Mouse (Mus musculus): ENCODE measurements around the gene Scn8a. TPM values are rescaled to one million over a fixed set of nuclear protein-coding genes. Genes with fewer than 3 reads are reported as not detected.

Scn8a gene
- polyA plus RNA-seq, 2 experiments, result 4.7 to 8.4 TPM

DNA sequence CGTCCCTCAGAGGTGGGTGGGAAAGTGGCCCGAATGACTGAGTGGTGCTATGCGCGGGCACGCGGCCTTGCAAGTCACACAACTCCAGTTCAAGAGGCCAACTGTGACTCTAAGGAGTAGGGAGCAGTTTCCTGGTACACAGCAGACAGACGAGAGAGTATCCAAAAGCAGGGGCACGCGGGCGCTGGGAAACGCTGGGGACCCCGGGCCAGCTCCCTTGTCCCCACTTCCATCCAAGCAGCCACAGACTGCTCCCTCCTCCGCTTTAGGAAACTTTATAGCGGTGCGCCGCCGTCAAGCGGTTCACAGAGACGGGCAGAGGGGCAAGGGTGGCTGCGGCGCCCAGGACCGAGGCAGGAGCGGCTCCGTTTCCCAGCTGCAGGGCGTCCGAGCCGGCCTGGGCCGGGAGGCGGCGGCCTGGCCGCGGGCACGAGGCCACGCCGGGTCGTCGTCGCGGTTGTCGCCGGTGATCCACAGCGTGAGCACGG is 176.4 kb downstream of the Scn8a start:
- Histone ChIP-seq H3K4me1 (ENCODE audit: control insufficient read depth, insufficient read depth, low read length) (peaks cover 7% of the 10 kb centered on the region), H3K27ac (replicated peaks; ENCODE audit: low read depth, low read length) (no peak overlapping the region), H3K9me3 (ENCODE audit: control insufficient read depth, low read length) (no peaks in the 10 kb centered on the region), H3K9ac (ENCODE audit: low read depth, low read length, severe bottlenecking) (peak overlapping the region; percentile 65), H3K27me3 (ENCODE audit: control insufficient read depth, insufficient read depth, low read length) (peaks cover 64% of the 10 kb centered on the region), H3K4me2 (replicated peaks; ENCODE audit: low read depth, low read length, severe bottlenecking) (peak overlapping the region; percentile 100), H3K4me3 (replicated peaks; ENCODE audit: low read length) (peak overlapping the region; percentile 54), H3K36me3 (ENCODE audit: control insufficient read depth, insufficient read depth, low read length) (0 out of 2 replicates have a peak, but pooled peaks cover 3% of the 10 kb centered on the region)
- no peak for TF ChIP-seq POLR2A (IDR thresholded peaks at IDR 0.05; ENCODE audit: borderline replicate concordance, extremely low read depth, insufficient read depth, insufficient read length)
- DNase-seq (ENCODE audit: low spot score) (no peak), ATAC-seq (ENCODE audit: low FRiP score, low read depth) (no peak)
- under 1% methylated on average over 43 of the region's 43 CpGs for WGBS

DNA sequence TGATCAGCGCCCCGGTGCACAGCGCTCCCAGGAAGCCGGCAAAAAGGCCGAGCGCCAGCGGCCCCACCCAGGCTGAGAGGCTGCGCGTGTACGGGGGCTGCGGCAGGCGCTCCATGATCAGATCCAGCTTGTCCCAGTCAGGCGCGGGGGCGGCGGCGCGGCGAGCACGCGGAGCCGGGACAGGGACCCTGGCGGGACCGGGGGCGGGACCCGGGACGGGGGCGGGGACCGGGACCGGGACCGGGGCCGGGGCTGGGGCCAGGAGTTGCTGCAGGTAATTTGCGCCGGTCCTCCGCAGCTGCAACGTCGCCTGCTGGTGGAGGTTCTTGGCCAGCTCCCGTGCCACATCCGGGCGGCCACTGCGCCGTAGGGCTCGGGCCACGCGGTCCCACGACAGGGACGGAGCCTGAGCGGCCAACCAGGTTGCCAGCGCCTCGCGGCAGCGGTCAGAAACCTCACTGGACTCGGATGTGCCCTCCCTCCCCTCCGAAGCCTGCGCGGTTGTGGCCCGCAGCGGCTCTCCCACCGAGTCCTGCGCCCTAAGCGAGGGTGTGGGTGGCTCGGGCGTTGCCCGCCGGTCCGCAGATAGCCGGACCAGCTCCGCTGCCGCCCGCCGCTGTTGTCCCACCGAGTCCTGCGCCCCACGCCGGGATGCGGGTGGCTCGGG is 177.0 kb downstream of the Scn8a start:
- H3K4me1 ChIP-seq (ENCODE audit: control insufficient read depth, insufficient read depth, low read length), result peaks cover 7% of the 10 kb centered on the region
- peaks cover 58% of the 10 kb centered on the region for H3K27me3 ChIP-seq (ENCODE audit: control insufficient read depth, insufficient read depth, low read length)
- under 1% methylated on average over 45 of the region's 77 CpGs for WGBS
- H3K27ac ChIP-seq (replicated peaks; ENCODE audit: low read depth, low read length), result no peak overlapping the region
- DNase-seq (ENCODE audit: low spot score) (no peak), ATAC-seq (ENCODE audit: low FRiP score, low read depth) (peak; percentile 24)
- H3K4me3 ChIP-seq (replicated peaks; ENCODE audit: low read length), result peak overlapping the region; percentile 54
- H3K4me2 ChIP-seq (replicated peaks; ENCODE audit: low read depth, low read length, severe bottlenecking), result peak overlapping the region; percentile 100
- H3K9me3 ChIP-seq (ENCODE audit: control insufficient read depth, low read length), result no peaks in the 10 kb centered on the region
- peak overlapping the region; percentile 65 for H3K9ac ChIP-seq (ENCODE audit: low read depth, low read length, severe bottlenecking)
- no peak for TF ChIP-seq POLR2A (IDR thresholded peaks at IDR 0.05; ENCODE audit: borderline replicate concordance, extremely low read depth, insufficient read depth, insufficient read length)
- 0 out of 2 replicates have a peak, but pooled peaks cover 3% of the 10 kb centered on the region for H3K36me3 ChIP-seq (ENCODE audit: control insufficient read depth, insufficient read depth, low read length)

DNA sequence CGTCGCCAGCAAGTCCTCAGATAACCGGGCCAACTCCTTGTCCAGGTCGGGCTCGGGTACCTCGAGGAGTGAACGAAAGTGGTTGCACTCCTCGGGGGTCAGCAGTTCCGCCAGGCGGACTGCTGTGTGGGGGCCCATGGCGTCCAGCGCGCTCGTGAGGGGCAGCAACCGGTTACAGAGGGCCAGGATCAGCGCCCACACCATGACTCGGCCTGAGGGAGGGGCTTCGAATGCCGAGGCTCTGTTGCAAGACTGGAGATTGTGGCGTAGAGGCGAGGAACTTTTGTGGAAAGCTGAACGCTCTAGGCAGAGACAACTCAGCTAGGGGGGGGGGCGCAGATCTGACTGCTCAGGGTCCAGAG is 177.5 kb downstream of the Scn8a start, which contains the start of gene Gm47841:
TSS of gene Gm47841 (minus strand) at position 204 of the 362 bp plus-strand sequence.
- Histone ChIP-seq H3K4me3 (replicated peaks; ENCODE audit: low read length) (peak within 1 kb of the TSS; percentile 54), H3K27ac (replicated peaks; ENCODE audit: low read depth, low read length) (no peak within 1 kb of the TSS), H3K4me2 (replicated peaks; ENCODE audit: low read depth, low read length, severe bottlenecking) (peak within 1 kb of the TSS; percentile 100), H3K4me1 (ENCODE audit: control insufficient read depth, insufficient read depth, low read length) (peaks cover 7% of the 10 kb centered on the region), H3K27me3 (ENCODE audit: control insufficient read depth, insufficient read depth, low read length) (peaks cover 58% of the 10 kb centered on the region), H3K9ac (ENCODE audit: low read depth, low read length, severe bottlenecking) (peak within 1 kb of the TSS; percentile 65), H3K9me3 (ENCODE audit: control insufficient read depth, low read length) (no peaks in the 10 kb centered on the region), H3K36me3 (ENCODE audit: control insufficient read depth, insufficient read depth, low read length) (0 out of 2 replicates have a peak, but pooled peaks cover 3% of the 10 kb centered on the region)
- no peak for TF ChIP-seq POLR2A (IDR thresholded peaks at IDR 0.05; ENCODE audit: borderline replicate concordance, extremely low read depth, insufficient read depth, insufficient read length)
- 2% methylated on average over 22 of the region's 23 CpGs for WGBS
- DNase-seq (ENCODE audit: low spot score) (no peak), ATAC-seq (ENCODE audit: low FRiP score, low read depth) (0 out of 2 replicates have a peak, but pooled peaks have one; percentile 9)

DNA sequence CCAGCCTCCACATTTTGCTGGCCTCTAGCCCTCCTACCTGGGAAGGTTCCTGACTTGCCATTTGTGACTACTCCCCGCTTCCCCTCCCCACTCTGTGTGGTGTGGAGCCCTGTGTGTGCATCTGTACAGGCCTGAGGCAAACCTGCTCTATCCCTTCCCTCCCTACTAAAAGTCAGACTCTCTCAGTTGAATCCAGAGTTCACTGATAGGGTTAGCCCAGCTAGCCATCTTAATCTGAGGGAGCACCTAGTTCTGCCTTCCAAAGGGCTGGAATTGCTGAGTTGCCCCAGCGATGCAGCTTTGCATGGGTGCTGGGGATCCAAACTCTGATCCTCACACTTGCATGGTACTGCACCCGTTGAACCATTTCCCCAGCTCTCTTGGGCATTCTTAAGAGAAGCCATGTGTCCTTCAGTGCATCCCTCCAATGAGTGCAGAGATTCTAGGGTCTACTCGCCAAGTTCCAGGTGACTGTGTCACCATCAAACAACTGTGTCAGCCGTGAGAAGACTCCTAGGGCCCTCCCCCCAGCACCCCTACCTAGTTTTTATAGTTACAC is 178.8 kb downstream of the Scn8a start:
- 0 out of 2 replicates have a peak, but pooled peaks cover 11% of the 10 kb centered on the region for H3K36me3 ChIP-seq (ENCODE audit: control insufficient read depth, insufficient read depth, low read length)
- peaks cover 9% of the 10 kb centered on the region for H3K4me1 ChIP-seq (ENCODE audit: control insufficient read depth, insufficient read depth, low read length)
- H3K9me3 ChIP-seq (ENCODE audit: control insufficient read depth, low read length), result no peaks in the 10 kb centered on the region
- 45% methylated on average over 5 of the region's 5 CpGs for WGBS
- TF ChIP-seq POLR2A (IDR thresholded peaks at IDR 0.05; ENCODE audit: borderline replicate concordance, extremely low read depth, insufficient read depth, insufficient read length), result no peak
- no peak overlapping the region for H3K4me3 ChIP-seq (replicated peaks; ENCODE audit: low read length)
- no peak overlapping the region for H3K9ac ChIP-seq (ENCODE audit: low read depth, low read length, severe bottlenecking)
- no peak overlapping the region for H3K4me2 ChIP-seq (replicated peaks; ENCODE audit: low read depth, low read length, severe bottlenecking)
- ATAC-seq (ENCODE audit: low FRiP score, low read depth) (no peak), DNase-seq (ENCODE audit: low spot score) (no peak)
- H3K27me3 ChIP-seq (ENCODE audit: control insufficient read depth, insufficient read depth, low read length), result peaks cover 63% of the 10 kb centered on the region
- H3K27ac ChIP-seq (replicated peaks; ENCODE audit: low read depth, low read length), result no peak overlapping the region

DNA sequence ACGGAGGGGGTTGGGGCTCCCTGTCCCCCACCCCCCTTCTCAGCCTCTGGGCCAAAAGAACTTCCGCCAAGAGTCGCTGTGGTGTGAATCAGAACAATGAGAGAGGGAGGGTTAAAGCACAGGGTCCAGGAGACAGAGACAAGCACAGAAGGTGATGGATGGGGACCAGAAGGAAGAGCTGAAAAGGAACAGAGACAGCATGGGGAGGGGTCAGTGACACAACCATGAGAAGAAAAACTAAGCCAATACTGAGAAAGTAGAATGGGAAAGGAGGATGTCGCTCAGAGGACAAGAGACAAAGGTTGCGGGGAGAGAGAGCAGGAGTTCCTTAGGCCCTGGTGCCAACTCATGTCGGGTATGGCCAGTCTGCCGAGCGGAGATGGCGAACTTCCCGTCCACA is 182.2 kb downstream of the Scn8a start:
- Histone ChIP-seq H3K4me2 (replicated peaks; ENCODE audit: low read depth, low read length, severe bottlenecking) (no peak overlapping the region), H3K27ac (replicated peaks; ENCODE audit: low read depth, low read length) (no peak overlapping the region), H3K4me1 (ENCODE audit: control insufficient read depth, insufficient read depth, low read length) (peaks cover 11% of the 10 kb centered on the region; the same call in 1 of the 2 replicates), H3K4me3 (replicated peaks; ENCODE audit: low read length) (no peak overlapping the region), H3K9me3 (ENCODE audit: control insufficient read depth, low read length) (no peaks in the 10 kb centered on the region), H3K9ac (ENCODE audit: low read depth, low read length, severe bottlenecking) (no peak overlapping the region), H3K36me3 (ENCODE audit: control insufficient read depth, insufficient read depth, low read length) (0 out of 2 replicates have a peak, but pooled peaks cover 14% of the 10 kb centered on the region), H3K27me3 (ENCODE audit: control insufficient read depth, insufficient read depth, low read length) (peaks cover 53% of the 10 kb centered on the region)
- no peak for TF ChIP-seq POLR2A (IDR thresholded peaks at IDR 0.05; ENCODE audit: borderline replicate concordance, extremely low read depth, insufficient read depth, insufficient read length)
- WGBS, result 76% methylated on average over 10 of the region's 10 CpGs
- DNase-seq (ENCODE audit: low spot score), result no peak
- ATAC-seq (ENCODE audit: low FRiP score, low read depth), result no peak

Measured in limb, embryonic 14.5 days (tissue).